9 mouse cellular contexts compared by ENCODE assay signal in the genomic region with DNA sequence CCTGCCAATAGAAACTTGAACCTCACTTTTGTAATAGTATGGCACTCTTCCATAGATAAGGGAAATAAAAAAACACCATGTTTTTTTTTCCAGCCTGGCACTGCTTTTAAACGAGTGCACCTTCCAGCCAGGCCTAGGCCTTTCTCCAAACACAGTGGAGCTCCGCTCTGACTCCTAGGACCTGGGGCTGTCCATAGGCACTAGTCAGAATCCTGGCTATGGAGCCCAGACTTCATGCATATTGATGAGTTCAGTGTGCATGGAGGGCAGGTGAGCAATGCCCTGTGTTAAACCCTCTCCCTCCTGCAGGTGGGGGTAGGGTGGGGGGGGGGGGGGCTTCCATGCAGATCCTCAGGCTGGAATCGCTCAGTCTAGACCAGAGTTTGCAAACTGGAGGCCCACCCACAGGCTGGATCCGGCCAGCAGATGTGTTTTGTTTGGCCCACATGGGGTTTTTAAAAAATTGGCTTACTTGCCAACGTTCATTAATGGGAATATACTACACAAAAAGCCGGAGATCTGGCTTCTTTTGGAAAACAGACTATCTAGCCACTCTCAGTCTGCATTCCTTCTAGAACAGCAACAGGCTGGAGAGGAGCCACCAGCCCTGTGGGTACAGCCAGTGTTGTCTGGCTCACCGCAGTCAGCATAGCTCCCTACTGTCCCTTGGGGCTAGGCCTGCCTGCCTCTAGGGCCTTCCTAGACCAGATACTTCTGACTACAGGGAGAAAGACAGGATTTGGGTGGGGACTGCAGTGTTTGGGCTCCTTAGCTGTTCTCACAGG. TPM values are rescaled to one million over a fixed set of nuclear protein-coding genes. Genes with fewer than 3 reads are reported as not detected.
DNase-seq lines count a peak whose midpoint lies in the region; ATAC-seq lines count a peak whose summit lies in the region.
"Had no signal": no experiment of that assay in that cellular context is flagged by ENCODE, and none has a peak within 500 bp of the region (broad histone marks: within the 10 kb centered on the region; RNA-seq: fewer than 3 reads in every experiment).

No protein-coding gene starts in this region.

- DNase-seq in gastrocnemius, adult 18-20 months (ENCODE audit: low spot score), result peak; percentile 21
- no peak for DNase-seq in gastrocnemius, adult 8-10 months (ENCODE audit: low spot score in 2 of 2)
- DNase-seq in ZHBTc4 (ENCODE audit: low read depth, low spot score), result peak; percentile 17
- peak; percentile 30 to 45 for DNase-seq in layer of hippocampus, postnatal 10 days (ENCODE audit: low spot score in 2 of 2)
- DNase-seq in urinary bladder, adult 18-20 months (ENCODE audit: low spot score in 2 of 2), result no peak
- no peak for DNase-seq in left cerebral cortex, postnatal 25 days (ENCODE audit: low spot score in 2 of 2)

- intact Hi-C loops in left cerebral cortex, postnatal 25 days (cut with DNase I), result no loop called here

- H3K4me3 ChIP-seq in heart, embryonic 14.5 days (ENCODE audit: control insufficient read depth in 1 of 2, insufficient read depth in 1 of 2, low read depth in 1 of 2, low read length in 2 of 2), result no peak overlapping the region
- H3K4me3 ChIP-seq in stomach, embryonic 16.5 days (replicated peaks; ENCODE audit: low read length), result no peak overlapping the region
- H3K4me3 ChIP-seq: liver, embryonic 15.5 days had no signal

- WGBS in heart, embryonic 14.5 days, result 58% methylated on average over 7 of the region's 7 CpGs
- WGBS in stomach, embryonic 16.5 days, result 45% methylated on average over 7 of the region's 7 CpGs

- peak; percentile 59 for ATAC-seq in heart, embryonic 14.5 days (ENCODE audit: insufficient number of reproducible peaks, insufficient read depth, low FRiP score, low read depth)
- peak; percentile 74; the same call in 1 of the 2 replicates for ATAC-seq in stomach, embryonic 16.5 days (ENCODE audit: insufficient read depth, low FRiP score)

- peak overlapping the region; percentile 45 to 68; a peak in 3 of 4 replicates for H3K27ac ChIP-seq in heart, embryonic 14.5 days (replicated peaks in 1 of 2; ENCODE audit: control insufficient read depth in 1 of 2, insufficient read depth in 1 of 2, low read depth in 2 of 2, low read length in 2 of 2)
- H3K27ac ChIP-seq in stomach, embryonic 16.5 days (ENCODE audit: low read length), result peak overlapping the region; percentile 85
- H3K27ac ChIP-seq: liver, embryonic 15.5 days had no signal

- no peaks in the 10 kb centered on the region for H3K36me3 ChIP-seq in heart, embryonic 14.5 days (ENCODE audit: control insufficient read depth, insufficient read depth, low read length)
- H3K36me3 ChIP-seq in stomach, embryonic 16.5 days (ENCODE audit: control insufficient read depth, insufficient read depth, low read length), result no peaks in the 10 kb centered on the region
- H3K36me3 ChIP-seq: liver, embryonic 15.5 days had no signal

- H3K9me3 ChIP-seq in heart, embryonic 14.5 days (ENCODE audit: control insufficient read depth, low read length), result no peaks in the 10 kb centered on the region
- no peaks in the 10 kb centered on the region for H3K9me3 ChIP-seq in stomach, embryonic 16.5 days (replicated peaks; ENCODE audit: control insufficient read depth, low read length)
- H3K9me3 ChIP-seq: liver, embryonic 15.5 days had no signal

- peaks cover 0 to 2% of the 10 kb centered on the region in 2 experiments; a peak in 1 of 4 replicates for H3K4me1 ChIP-seq in heart, embryonic 14.5 days (ENCODE audit: control insufficient read depth in 2 of 2, insufficient read depth in 2 of 2, low read length in 2 of 2)
- peaks cover 10% of the 10 kb centered on the region; the same call in 1 of the 2 replicates for H3K4me1 ChIP-seq in stomach, embryonic 16.5 days (ENCODE audit: control insufficient read depth, insufficient read depth, low read length)
- H3K4me1 ChIP-seq: liver, embryonic 15.5 days had no signal

- no peaks in the 10 kb centered on the region for H3K27me3 ChIP-seq in heart, embryonic 14.5 days (ENCODE audit: control insufficient read depth, insufficient read depth, low read length)
- H3K27me3 ChIP-seq in stomach, embryonic 16.5 days (ENCODE audit: control insufficient read depth, insufficient read depth, low read length), result no peaks in the 10 kb centered on the region
- H3K27me3 ChIP-seq: liver, embryonic 15.5 days had no signal

- H3K4me2 ChIP-seq in heart, embryonic 14.5 days (ENCODE audit: low read length), result no peak overlapping the region
- no peak overlapping the region for H3K4me2 ChIP-seq in stomach, embryonic 16.5 days (ENCODE audit: low read depth, low read length)
- H3K4me2 ChIP-seq: liver, embryonic 15.5 days had no signal

- H3K9ac ChIP-seq in heart, embryonic 14.5 days (ENCODE audit: low read length), result no peak overlapping the region
- 0 out of 2 replicates have a peak overlapping the region, but pooled peaks have one; percentile 20 for H3K9ac ChIP-seq in stomach, embryonic 16.5 days (ENCODE audit: low read length)
- H3K9ac ChIP-seq: liver, embryonic 15.5 days had no signal

RNA-seq across cellular contexts. Expression of gene Lrig1, which starts 17.9 kb away (rescaled TPM):
- total RNA-seq in gastrocnemius, adult 18-20 months (2021), result 10 to 100 TPM; 36.4 to 42.2 TPM
- 10 to 100 TPM; 43.8 to 49.3 (median 48.3) TPM for total RNA-seq in gastrocnemius, adult 8-10 months (2022)
- polyA plus RNA-seq in heart, embryonic 14.5 days (2014; fragmentation: Nextera tagmentation; extraction: Ambion mirVana), result 15.2 and 18.4 TPM in 2 replicates
- 10 to 100 TPM; 36.2 to 36.5 TPM for total RNA-seq in layer of hippocampus, postnatal 10 days (2021)
- polyA plus RNA-seq in stomach, embryonic 16.5 days (2015; fragmentation: Nextera tagmentation; extraction: Ambion mirVana), result 18.3 and 24.0 TPM in 2 replicates
- 10 to 100 TPM; 27.4 to 31.8 TPM for total RNA-seq in left cerebral cortex, postnatal 25 days (2021)

Comparison
In these comparisons a context has a peak if more than half of its experiments do, and no peak if none do; other contexts are left out.
1. DNase-seq: peak in gastrocnemius, adult 18-20 months (single experiment), ZHBTc4 (single experiment) and layer of hippocampus, postnatal 10 days (2 of 2); none in gastrocnemius, adult 8-10 months (0 of 2), urinary bladder, adult 18-20 months (0 of 2) and left cerebral cortex, postnatal 25 days (0 of 2).